Mouse (Mus musculus): Measurements from ENCODE around the gene Wdr43.

GRCm38 (mm10) chr17:71691361-71691875 lies 75.7 kb downstream of the Wdr43 start:
- TF ChIP-seq POLR2A (IDR thresholded peaks at IDR 0.05; ENCODE audit: low read depth, low read length) = no peak
- TF ChIP-seq CTCF (conservative IDR thresholded peaks at IDR 0.05; ENCODE audit: insufficient read depth, insufficient read length, low read depth, low read length) = no peak
